Mouse (Mus musculus) bone marrow, adult 2 months (tissue): ENCODE data around the gene Arl3.

Experiments
- CTCF ChIP-seq: fragments of 200-500 bp; IDR thresholded peaks from 2 replicates; pipeline ENCODE4 v1.5.1; 2011; ENCODE audit warnings: low read length, control low read depth; ENCODE audit not compliant: control insufficient read depth, insufficient read depth
- POLR2A ChIP-seq: fragments of 200-500 bp; IDR thresholded peaks from 2 replicates; pipeline ENCODE4 v1.6.1; 2011; ENCODE audit warnings: low read depth, mild to moderate bottlenecking, control low read depth, low read length, borderline replicate concordance; ENCODE audit not compliant: control insufficient read depth

GRCm38 (mm10) chr19:46622659-46623193 lies 49.7 kb upstream of the Arl3 start:
- TF ChIP-seq CTCF, result no peak
- no peak for TF ChIP-seq POLR2A
